16 mouse cellular contexts compared by ENCODE assay signal in genomic region chr16:18126211-18126610, GRCm38 (mm10). TPM values are rescaled to one million over a fixed set of nuclear protein-coding genes. Genes with fewer than 3 reads are reported as not detected.
DNase-seq lines count a peak whose midpoint lies in the region; ATAC-seq and TF ChIP-seq lines count a peak whose summit lies in the region.
"Had no signal": no experiment of that assay in that cellular context is flagged by ENCODE, and none has a peak within 500 bp of the region (broad histone marks: within the 10 kb centered on the region; RNA-seq: fewer than 3 reads in every experiment).

No protein-coding gene starts in this region.

- no peaks in the 10 kb centered on the region for H3K9me3 ChIP-seq in hindbrain, embryonic 12.5 days (replicated peaks)
- no peaks in the 10 kb centered on the region for H3K9me3 ChIP-seq in hindbrain, embryonic 10.5 days
- no peaks in the 10 kb centered on the region for H3K9me3 ChIP-seq in midbrain, embryonic 14.5 days (ENCODE audit: control insufficient read depth, low read length)
- H3K9me3 ChIP-seq in midbrain, embryonic 11.5 days (ENCODE audit: control insufficient read depth, low read length), result no peaks in the 10 kb centered on the region
- H3K9me3 ChIP-seq: embryonic facial prominence, embryonic 10.5 days; forebrain, embryonic 13.5 days; heart, embryonic 15.5 days had no signal

- no peaks in the 10 kb centered on the region for H3K36me3 ChIP-seq in hindbrain, embryonic 12.5 days
- no peaks in the 10 kb centered on the region for H3K36me3 ChIP-seq in hindbrain, embryonic 10.5 days
- H3K36me3 ChIP-seq in midbrain, embryonic 14.5 days (ENCODE audit: control insufficient read depth, insufficient read depth, low read length), result no peaks in the 10 kb centered on the region
- no peaks in the 10 kb centered on the region for H3K36me3 ChIP-seq in midbrain, embryonic 11.5 days (ENCODE audit: control insufficient read depth, insufficient read depth, low read length)
- H3K36me3 ChIP-seq: embryonic facial prominence, embryonic 10.5 days; heart, embryonic 15.5 days had no signal

- WGBS in cerebellum, adult 2 months, result 60% methylated on average over 3 of the region's 3 CpGs
- WGBS in hindbrain, embryonic 12.5 days, result 69% methylated on average over 3 of the region's 3 CpGs
- 74% methylated on average over 3 of the region's 3 CpGs for WGBS in hindbrain, embryonic 10.5 days
- 80% methylated on average over 3 of the region's 3 CpGs for WGBS in midbrain, embryonic 14.5 days
- WGBS in midbrain, embryonic 11.5 days, result 77% methylated on average over 3 of the region's 3 CpGs

- H3K4me2 ChIP-seq in hindbrain, embryonic 12.5 days (replicated peaks), result 0 out of 2 replicates have a peak overlapping the region, but pooled peaks have one; percentile 96
- peak overlapping the region; percentile 76; the same call in 1 of the 2 replicates for H3K4me2 ChIP-seq in midbrain, embryonic 14.5 days (ENCODE audit: low read length)
- H3K4me2 ChIP-seq in midbrain, embryonic 11.5 days, result no peak overlapping the region

- H3K27me3 ChIP-seq in cerebellum, adult 2 months (ENCODE audit: control insufficient read depth, insufficient read depth, low read length), result no peaks in the 10 kb centered on the region
- peaks cover 62% of the 10 kb centered on the region for H3K27me3 ChIP-seq in hindbrain, embryonic 12.5 days
- H3K27me3 ChIP-seq in hindbrain, embryonic 10.5 days (ENCODE audit: insufficient read depth, poor library complexity, severe bottlenecking), result peaks cover 69% of the 10 kb centered on the region
- no peaks in the 10 kb centered on the region for H3K27me3 ChIP-seq in midbrain, embryonic 14.5 days (ENCODE audit: control insufficient read depth, insufficient read depth, low read length)
- H3K27me3 ChIP-seq in midbrain, embryonic 11.5 days (ENCODE audit: control insufficient read depth, insufficient read depth, low read length), result peaks cover 37% of the 10 kb centered on the region

- no peak overlapping the region for H3K9ac ChIP-seq in hindbrain, embryonic 12.5 days
- H3K9ac ChIP-seq in midbrain, embryonic 14.5 days (replicated peaks; ENCODE audit: low read length), result no peak overlapping the region
- no peak overlapping the region for H3K9ac ChIP-seq in midbrain, embryonic 11.5 days (ENCODE audit: low read length)

- peaks cover 50% of the 10 kb centered on the region for H3K4me1 ChIP-seq in cerebellum, adult 2 months (ENCODE audit: control insufficient read depth, insufficient read depth, low read length)
- peaks cover 27% of the 10 kb centered on the region for H3K4me1 ChIP-seq in hindbrain, embryonic 12.5 days
- H3K4me1 ChIP-seq in hindbrain, embryonic 10.5 days (replicated peaks), result peaks cover 18% of the 10 kb centered on the region
- peaks cover 22% of the 10 kb centered on the region for H3K4me1 ChIP-seq in midbrain, embryonic 14.5 days (ENCODE audit: control insufficient read depth, insufficient read depth, low read length)
- H3K4me1 ChIP-seq in midbrain, embryonic 11.5 days (ENCODE audit: control insufficient read depth, insufficient read depth, low read length), result peaks cover 5% of the 10 kb centered on the region

- peak overlapping the region; percentile 94 for H3K27ac ChIP-seq in cerebellum, adult 2 months (ENCODE audit: insufficient read depth, low read length)
- no peak overlapping the region for H3K27ac ChIP-seq in hindbrain, embryonic 12.5 days
- no peak overlapping the region for H3K27ac ChIP-seq in hindbrain, embryonic 10.5 days
- H3K27ac ChIP-seq in midbrain, embryonic 14.5 days (replicated peaks; ENCODE audit: low read depth, low read length), result no peak overlapping the region
- no peak overlapping the region for H3K27ac ChIP-seq in midbrain, embryonic 11.5 days (ENCODE audit: low read depth, low read length)
- H3K27ac ChIP-seq: embryonic facial prominence, embryonic 10.5 days; forebrain, embryonic 13.5 days; heart, adult 2 months; heart, embryonic 15.5 days had no signal

- no peak overlapping the region for H3K4me3 ChIP-seq in cerebellum, adult 2 months (replicated peaks; ENCODE audit: insufficient read depth, low read depth, low read length)
- no peak overlapping the region for H3K4me3 ChIP-seq in hindbrain, embryonic 12.5 days
- no peak overlapping the region for H3K4me3 ChIP-seq in hindbrain, embryonic 10.5 days
- no peak overlapping the region for H3K4me3 ChIP-seq in midbrain, embryonic 14.5 days (replicated peaks; ENCODE audit: low read depth, low read length)
- H3K4me3 ChIP-seq in midbrain, embryonic 11.5 days (ENCODE audit: low read depth, low read length), result no peak overlapping the region
- H3K4me3 ChIP-seq: heart, adult 2 months had no signal

- ATAC-seq in hindbrain, embryonic 12.5 days (ENCODE audit: low FRiP score), result no peak
- no peak for ATAC-seq in midbrain, embryonic 14.5 days (ENCODE audit: low FRiP score, low TSS enrichment)
- ATAC-seq in midbrain, embryonic 11.5 days (ENCODE audit: low FRiP score), result no peak

- TF ChIP-seq POLR2A in cerebellum, adult 2 months (IDR thresholded peaks at IDR 0.05; ENCODE audit: borderline replicate concordance, insufficient read depth, low read length), result no peak

- DNase-seq in cerebellum, adult 2 months, result peak; percentile 33
- DNase-seq in cerebellum, postnatal 4 days (ENCODE audit: low spot score in 2 of 2), result no peak
- no peak for DNase-seq in hindbrain, embryonic 10.5 days (ENCODE audit: low spot score)
- no peak for DNase-seq in midbrain, embryonic 14.5 days
- DNase-seq in midbrain, embryonic 11.5 days (ENCODE audit: low spot score, missing footprints), result no peak
- DNase-seq in adrenal gland, adult (ENCODE audit: inconsistent age in 2 of 2, low spot score in 1 of 2), result no peak
- DNase-seq: adrenal gland, adult 8-10 months; adrenal gland, postnatal 36 days; forebrain, postnatal 0 days; gastrocnemius, postnatal 14 days; heart, adult 2 months; kidney, adult 2 months had no signal

- TF ChIP-seq CTCF in cerebellum, adult 2 months (IDR thresholded peaks at IDR 0.05; ENCODE audit: borderline replicate concordance, insufficient read depth, low read depth, low read length), result no peak

RNA-seq across cellular contexts. Expression of gene Rtn4r, which starts 1.2 kb away (rescaled TPM):
- 82.9 and 97.4 TPM in 2 replicates for polyA plus RNA-seq in cerebellum, adult 2 months (2012; rRNA removed)
- 7.8 and 8.0 TPM in 2 replicates for polyA plus RNA-seq in hindbrain, embryonic 12.5 days (2016; fragmentation: Nextera tagmentation; extraction: Ambion mirVana)
- 2.1 and 2.8 TPM in 2 replicates for polyA plus RNA-seq in hindbrain, embryonic 10.5 days (2016; fragmentation: Nextera tagmentation; extraction: Ambion mirVana)
- 18.6 and 28.6 TPM in 2 replicates for polyA plus RNA-seq in midbrain, embryonic 14.5 days (2014; fragmentation: Nextera tagmentation; extraction: Ambion mirVana)
- polyA plus RNA-seq in midbrain, embryonic 11.5 days (2014; fragmentation: Nextera tagmentation; extraction: Ambion mirVana), result 2.2 and 2.7 TPM in 2 replicates

RNA-seq across cellular contexts. Expression of gene Prodh, which starts 36.2 kb away (rescaled TPM):
- 45.1 and 55.8 TPM in 2 replicates for polyA plus RNA-seq in cerebellum, adult 2 months (2012; rRNA removed)
- polyA plus RNA-seq in hindbrain, embryonic 12.5 days (2016; fragmentation: Nextera tagmentation; extraction: Ambion mirVana), result 5.9 and 7.0 TPM in 2 replicates
- 9.7 and 13.4 TPM in 2 replicates for polyA plus RNA-seq in hindbrain, embryonic 10.5 days (2016; fragmentation: Nextera tagmentation; extraction: Ambion mirVana)
- polyA plus RNA-seq in midbrain, embryonic 14.5 days (2014; fragmentation: Nextera tagmentation; extraction: Ambion mirVana), result 3.3 and 4.0 TPM in 2 replicates
- 6.9 and 7.6 TPM in 2 replicates for polyA plus RNA-seq in midbrain, embryonic 11.5 days (2014; fragmentation: Nextera tagmentation; extraction: Ambion mirVana)

Comparison
In these comparisons a context has a peak if more than half of its experiments do, and no peak if none do; other contexts are left out.
1. DNase-seq: peak in cerebellum, adult 2 months (2 of 2); none in cerebellum, postnatal 4 days (0 of 2), hindbrain, embryonic 10.5 days (single experiment), midbrain, embryonic 14.5 days (single experiment), midbrain, embryonic 11.5 days (single experiment) and adrenal gland, adult (0 of 2).